Mouse (Mus musculus) 3134 (cell line): ENCODE measurements around the gene Apob.
A peak's percentile ranks its signal among the peaks of the same experiment; 100 is the strongest.
"Not testable (repeated sequence)": the region's sequence is repeated elsewhere in the genome, so short reads cannot be mapped to it uniquely, and the experiment has no call there.

Source experiments
- DNase-seq: peaks from one replicate; pipeline ENCODE4 v3.0.0-alpha.2; 2011; ENCODE audit warnings: low spot score; ENCODE audit not compliant: insufficient read length; ENCODE audit errors: extremely low read depth

The Apob gene

GRCm38 (mm10) chr12:7977466-7978189 is at the start of gene Apob:
Gene Apob, plus strand, starts transcription at chr12:7977648.
- DNase-seq: no peak

GRCm38 (mm10) chr12:7932405-7932920 is 45.0 kb upstream of the Apob start:
- peak; percentile 35 for DNase-seq

- DNase-seq: no peak
Measured at GRCm38 (mm10) chr12:7950098-7950745, 27.2 kb upstream of the Apob start.

GRCm38 (mm10) chr12:7958851-7959250 is 18.6 kb upstream of the Apob start:
- no peak for DNase-seq

- DNase-seq: no peak
Measured at GRCm38 (mm10) chr12:7959310-7959918, 18.0 kb upstream of the Apob start.

GRCm38 (mm10) chr12:7962314-7962927 is 15.0 kb upstream of the Apob start:
- no peak for DNase-seq

- peak; percentile 51 for DNase-seq
Measured at GRCm38 (mm10) chr12:7967221-7967620, 10.2 kb upstream of the Apob start.

GRCm38 (mm10) chr12:7970301-7970700 is 7.1 kb upstream of the Apob start:
- DNase-seq: no peak

- DNase-seq: no peak
Measured at GRCm38 (mm10) chr12:7970817-7971216, 6.6 kb upstream of the Apob start.

GRCm38 (mm10) chr12:7971736-7972135 is 5.7 kb upstream of the Apob start:
- no peak for DNase-seq

GRCm38 (mm10) chr12:7973773-7974322 is 3.6 kb upstream of the Apob start:
- DNase-seq: no peak

GRCm38 (mm10) chr12:7978190-7978884 is 889 bp downstream of the Apob start:
- no peak for DNase-seq

GRCm38 (mm10) chr12:7984411-7984810 is 7.0 kb downstream of the Apob start:
- DNase-seq: no peak

- DNase-seq: peak; percentile 7
Measured at GRCm38 (mm10) chr12:7990804-7991203, 13.4 kb downstream of the Apob start.

GRCm38 (mm10) chr12:7991570-7991969 is 14.1 kb downstream of the Apob start:
- DNase-seq: no peak

- no peak for DNase-seq
Measured at GRCm38 (mm10) chr12:8020931-8021330, 43.5 kb downstream of the Apob start.

GRCm38 (mm10) chr12:8029520-8029919 is 52.1 kb downstream of the Apob start:
- DNase-seq: no peak

GRCm38 (mm10) chr12:8030057-8030456 is 52.6 kb downstream of the Apob start:
- DNase-seq: no peak

GRCm38 (mm10) chr12:8031169-8031568 is 53.7 kb downstream of the Apob start:
- DNase-seq: not testable (repeated sequence)

GRCm38 (mm10) chr12:8031595-8032358 is 54.3 kb downstream of the Apob start:
- DNase-seq: no peak
